Mouse (Mus musculus): ENCODE measurements around the gene Cldn1.

Cldn1 gene

DNA sequence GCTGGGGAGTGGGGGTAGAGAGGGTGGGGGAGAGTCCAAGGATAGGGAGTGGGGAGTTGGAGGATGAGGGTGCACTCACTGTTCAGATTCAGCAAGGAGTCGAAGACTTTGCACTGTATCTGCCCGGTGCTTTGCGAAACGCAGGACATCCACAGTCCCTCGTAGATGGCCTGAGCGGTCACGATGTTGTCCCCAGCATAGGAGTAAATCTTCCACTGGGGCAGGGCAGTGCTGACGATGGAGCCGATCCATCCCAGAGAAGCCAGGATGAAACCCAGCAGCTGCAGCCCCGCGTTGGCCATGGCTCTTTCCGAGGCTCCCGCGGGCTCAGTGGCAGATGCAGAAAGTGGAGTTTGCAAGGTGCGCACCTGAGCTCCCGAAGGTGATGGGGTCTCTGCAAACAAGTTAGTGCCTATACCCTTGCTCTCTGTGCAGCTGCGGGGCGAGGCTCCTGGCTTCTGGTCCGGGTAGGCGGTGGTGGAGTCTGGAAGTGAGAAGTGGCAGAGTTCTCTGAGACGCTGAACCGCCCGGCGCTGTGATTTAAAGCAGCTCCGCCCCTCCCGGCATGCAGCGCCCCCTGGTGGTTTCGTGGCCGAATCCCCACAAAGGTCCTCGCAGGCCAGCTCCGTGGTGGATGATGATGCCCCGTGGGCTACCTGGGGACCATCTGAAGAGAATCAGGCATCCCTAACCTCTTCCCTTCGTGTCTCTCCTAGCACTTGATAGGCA is at the start of gene Cldn1:
Gene Cldn1 (minus strand): TSS at position 517 of the 729 bp plus-strand sequence.
- DNase-seq: peak; percentile 18

GRCm38 (mm10) chr16:26418616-26419015 is 47.0 kb upstream of the Cldn1 start:
- no peak for DNase-seq

DNA sequence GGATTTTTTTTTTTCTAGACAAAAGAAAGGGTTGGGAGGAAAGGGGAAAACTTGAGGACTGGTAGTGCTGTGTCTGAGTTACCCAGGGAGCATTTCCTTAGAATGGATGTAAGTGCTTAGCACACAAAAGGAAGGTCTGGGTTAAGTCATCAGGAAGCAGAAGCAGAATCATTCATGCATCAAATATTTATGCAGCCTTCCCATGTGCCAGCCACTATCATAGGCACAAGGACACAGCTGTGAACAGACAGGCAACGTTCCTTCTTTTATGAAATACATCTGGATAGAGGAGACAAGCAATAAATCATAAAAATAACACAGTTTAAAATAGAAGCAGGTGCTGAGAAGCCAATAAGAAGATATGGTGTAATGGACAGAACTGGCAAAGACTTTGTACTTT is 32.4 kb upstream of the Cldn1 start:
- no peak for DNase-seq

DNA sequence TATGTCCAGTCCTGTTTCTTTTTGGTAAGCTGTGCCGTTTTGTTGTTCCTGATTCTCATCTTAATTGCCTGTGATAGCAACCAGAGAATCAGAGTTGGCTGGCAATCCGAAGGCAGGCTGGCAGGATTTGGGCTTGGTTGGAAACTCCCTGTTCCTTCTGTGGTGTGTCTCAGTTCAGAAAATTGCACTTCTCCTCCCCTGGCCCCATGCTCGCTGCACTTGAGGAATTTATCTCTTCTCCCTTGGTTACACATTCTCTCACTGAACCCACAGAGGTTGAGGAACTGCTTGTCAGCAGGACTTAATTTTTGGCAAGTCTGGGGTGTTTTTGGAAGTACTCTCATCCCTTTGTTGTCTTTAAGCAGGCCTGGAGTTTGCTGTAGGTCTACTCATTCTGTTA is 29.3 kb upstream of the Cldn1 start:
- no peak for DNase-seq

DNA sequence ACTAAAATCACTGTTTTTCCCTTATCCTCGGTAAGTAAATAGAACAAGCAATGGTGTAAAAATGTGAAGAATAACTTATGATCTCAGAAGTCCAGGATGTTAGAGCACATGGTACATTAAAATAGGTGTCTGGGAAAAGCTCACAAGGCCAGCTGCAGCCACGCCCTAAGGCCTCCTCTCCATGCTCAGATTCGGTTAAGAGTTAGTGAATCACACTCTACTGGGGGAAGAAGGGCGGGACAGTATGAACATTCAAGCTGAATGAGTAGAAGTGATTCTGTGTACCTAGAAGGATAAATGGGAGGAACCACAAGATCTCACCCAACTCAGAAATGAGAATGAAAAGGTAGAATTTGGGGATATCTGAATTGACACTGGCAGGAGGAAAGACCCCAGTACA is 28.9 kb upstream of the Cldn1 start:
- DNase-seq: no peak

GRCm38 (mm10) chr16:26390936-26391335 is 19.3 kb upstream of the Cldn1 start:
- DNase-seq: no peak

DNA sequence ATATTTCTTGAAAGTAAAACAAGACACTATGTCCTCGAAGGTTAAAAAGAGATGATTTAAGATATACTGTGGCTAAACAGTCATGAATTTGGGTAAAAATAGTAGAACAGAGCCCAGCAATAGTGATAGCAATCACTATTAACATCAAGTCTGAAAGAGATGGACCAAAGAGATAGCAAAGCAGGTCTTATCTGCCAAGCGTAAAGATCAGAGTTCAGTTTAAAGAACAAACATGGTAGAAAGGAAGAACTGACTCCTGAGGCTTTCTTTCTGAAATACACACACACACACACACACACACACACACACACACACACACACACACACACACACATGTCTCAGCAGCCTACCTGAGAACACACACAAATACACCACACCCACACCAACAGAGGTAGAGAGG is 14.5 kb upstream of the Cldn1 start:
- DNase-seq: no peak

DNA sequence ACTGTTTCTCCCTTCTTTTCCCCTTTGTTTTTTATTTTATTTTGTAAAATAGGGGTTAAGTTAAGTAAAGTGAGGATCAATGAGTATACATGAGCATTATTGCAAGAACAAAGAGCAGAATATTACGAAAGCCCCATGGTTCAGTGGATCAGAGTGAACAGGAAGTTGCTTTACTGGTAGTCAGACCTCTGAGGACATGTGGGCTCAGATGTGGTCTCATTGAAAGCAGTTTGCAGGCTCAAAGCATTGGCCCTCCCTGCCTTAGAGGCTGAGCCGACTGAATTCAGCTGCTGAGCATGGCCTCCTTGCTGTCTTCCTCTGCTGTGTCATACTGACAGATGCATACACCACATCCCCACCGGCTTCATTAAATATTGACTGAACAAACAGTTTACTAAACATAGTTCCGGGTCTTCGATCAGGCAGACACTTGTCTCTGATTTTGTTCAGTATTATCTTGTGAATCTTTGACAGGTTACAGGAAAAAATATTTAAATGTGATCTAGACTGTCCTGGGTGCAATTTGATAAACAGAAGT is 12.5 kb upstream of the Cldn1 start:
- no peak for DNase-seq

DNA sequence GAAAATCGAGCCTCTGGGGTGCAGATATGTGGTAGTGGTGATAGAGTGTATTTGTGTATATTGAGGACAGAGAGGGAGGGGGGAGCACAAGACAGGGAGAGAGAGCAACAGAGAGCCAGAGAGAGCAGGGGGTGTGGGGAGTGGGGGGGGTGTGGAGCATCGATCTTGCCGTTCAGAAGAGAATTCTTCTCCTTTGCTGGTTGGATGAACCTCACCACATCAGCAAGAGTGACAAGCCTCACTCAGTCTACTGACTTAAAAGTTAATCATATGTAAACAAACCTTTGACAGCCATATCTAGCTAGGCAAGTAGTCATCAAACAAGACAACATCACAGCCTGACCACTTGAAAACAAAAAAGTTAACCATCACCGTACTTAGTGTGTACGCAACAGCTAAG is 5.5 kb upstream of the Cldn1 start:
- no peak for DNase-seq

DNA sequence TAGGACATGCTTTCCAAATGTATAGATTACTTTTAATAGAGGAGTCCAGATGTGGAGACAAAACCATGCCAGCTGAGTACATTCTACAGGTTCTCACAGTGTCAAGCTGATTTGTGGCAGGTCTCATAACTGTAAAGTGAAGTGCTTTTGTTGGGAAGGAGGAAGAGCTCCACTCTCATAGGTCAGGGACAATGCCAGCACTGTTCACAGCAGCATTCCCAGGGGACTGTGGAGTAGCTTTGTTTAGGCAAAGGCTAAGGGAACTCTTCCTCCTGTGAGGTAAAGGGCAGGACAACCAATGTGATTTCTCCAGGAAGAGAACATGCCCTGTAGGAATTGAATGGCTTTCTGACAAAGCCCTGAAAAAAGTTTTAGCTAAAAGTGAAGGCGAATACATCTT is 1.5 kb downstream of the Cldn1 start:
- DNase-seq: no peak

DNA sequence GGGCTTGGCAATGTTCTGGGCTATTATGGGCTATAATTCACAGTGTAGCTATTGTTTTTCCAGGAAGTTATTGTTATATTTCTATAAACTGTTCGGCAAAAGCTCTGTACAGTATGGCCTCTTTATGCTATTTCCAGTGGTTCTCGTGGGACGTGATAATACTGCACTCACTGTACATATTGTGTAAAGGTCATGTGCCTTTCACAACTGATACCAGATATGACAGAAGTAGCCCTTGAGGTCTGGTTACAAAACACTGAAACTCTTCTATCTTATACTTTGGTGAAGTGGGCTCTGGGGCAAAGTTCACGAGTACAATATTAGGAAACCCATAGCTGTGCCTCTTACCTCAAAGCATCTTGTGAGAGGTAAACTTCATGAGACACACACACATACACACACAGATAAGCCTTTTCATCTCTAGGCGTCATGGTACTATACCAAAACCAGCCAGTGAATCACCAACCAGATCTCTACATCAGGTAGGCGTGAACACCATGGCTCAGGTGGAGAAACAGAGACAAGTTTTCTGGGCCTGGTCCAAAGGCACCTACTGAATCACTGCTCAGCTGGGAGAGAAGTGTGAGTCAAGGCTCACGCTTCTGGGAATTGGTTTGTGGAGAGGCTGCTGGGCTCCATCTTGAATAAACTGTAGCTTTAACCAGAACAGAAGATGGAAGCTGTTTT is 2.5 kb downstream of the Cldn1 start:
- no peak for DNase-seq

- no peak for DNase-seq
Measured at GRCm38 (mm10) chr16:26368121-26368520, 3.5 kb downstream of the Cldn1 start.

- DNase-seq: no peak
Measured at GRCm38 (mm10) chr16:26360694-26361093, 10.9 kb downstream of the Cldn1 start.

DNA sequence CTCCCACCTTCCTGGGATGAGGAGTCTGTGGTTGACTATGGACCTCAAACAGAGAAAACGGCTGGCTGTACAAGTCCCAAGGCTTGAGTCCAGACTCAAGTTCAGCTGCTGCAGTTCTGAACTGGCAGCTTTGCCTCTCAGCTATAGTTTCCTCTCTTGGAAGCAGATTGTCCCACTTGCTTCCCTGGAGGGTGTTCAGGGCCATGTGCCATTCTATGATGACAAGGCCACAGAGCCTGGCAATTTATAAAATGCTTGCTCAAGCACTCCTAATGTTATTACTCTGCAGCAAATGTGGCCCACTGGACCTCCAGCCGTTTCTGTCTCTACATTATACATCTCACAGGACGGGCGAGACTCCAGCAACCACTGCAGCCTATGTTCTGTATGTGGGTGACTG is 12.0 kb downstream of the Cldn1 start:
- no peak for DNase-seq

- no peak for DNase-seq
Measured at GRCm38 (mm10) chr16:26358898-26359297, 12.7 kb downstream of the Cldn1 start.

DNA sequence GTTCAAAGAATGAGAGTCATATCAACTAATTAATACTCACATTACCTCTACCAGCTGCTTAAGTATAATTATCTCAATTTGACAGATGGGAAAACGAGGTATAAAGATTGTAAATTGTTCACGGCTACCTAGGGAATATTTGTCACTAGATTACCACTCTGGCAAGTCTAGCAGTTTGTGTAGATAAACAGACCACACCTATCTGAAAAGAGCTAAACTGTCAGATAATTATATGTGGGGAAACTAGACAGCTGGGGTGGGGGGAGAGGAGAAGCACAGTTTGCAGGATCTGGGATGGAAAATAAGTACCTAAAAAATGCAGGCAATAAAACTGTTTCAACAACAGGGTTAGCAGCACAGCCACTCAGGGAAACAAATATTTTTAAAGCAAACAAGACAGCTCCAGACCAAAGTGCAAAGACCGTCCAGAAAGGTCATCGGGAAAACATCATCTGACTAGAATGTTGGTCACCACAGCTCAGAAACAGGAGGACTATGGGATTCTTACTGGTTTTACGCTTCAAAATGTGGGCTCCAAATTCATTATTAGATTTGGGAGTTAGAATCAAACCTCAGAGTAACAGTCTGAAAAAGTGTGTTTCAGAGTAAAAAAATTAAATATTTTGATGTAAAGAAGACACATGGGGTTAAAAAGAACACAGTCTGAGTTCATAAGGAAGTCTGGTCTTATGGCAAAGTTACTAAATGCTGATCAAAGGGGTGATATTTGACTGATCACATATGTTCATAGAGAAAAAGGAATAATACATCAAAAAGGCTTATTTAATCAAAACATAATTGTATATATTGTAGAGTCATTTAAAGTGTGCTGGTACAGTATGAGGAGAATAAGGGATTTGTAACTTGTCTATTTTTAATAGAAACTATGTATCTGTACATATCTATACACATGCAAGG is 13.5 kb downstream of the Cldn1 start:
- no peak for DNase-seq

DNA sequence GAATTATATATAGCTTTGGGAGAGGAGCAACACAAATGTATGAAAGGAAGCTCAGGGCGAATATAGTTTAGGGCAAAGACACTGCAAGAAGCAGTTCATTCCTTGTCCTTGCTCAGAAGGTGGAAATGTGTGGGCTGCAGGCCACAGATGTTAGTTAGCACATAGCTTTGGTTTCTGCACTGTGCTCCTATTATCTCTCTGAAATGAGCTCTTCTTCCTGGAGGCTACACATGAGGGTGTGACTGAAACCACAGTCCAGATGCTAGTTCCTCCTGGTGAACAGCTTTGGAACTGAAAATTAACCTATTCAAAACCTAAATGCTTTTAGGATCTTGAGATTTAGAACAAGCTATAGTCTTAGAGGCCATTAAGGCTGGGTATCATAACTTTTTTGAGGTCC is 16.1 kb downstream of the Cldn1 start:
- no peak for DNase-seq

DNA sequence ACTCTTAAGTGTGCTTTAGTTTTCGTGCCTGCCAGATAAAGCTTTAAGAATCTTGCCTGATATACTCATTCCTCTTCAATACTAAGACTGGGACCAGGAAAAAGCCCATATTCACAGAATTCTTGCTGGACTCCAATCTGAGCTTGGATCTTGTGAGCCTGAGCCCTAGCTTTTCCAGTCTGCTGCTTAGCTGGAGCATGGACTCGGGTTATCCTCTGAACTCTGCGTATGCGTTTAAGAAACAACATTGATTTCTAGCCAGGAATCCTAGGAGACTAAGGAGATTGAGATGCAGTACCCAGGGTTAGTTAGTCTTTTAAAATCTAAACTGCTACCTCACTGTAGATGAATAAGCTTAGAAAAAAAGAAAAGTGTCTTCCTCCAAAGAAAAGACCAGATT is 20.9 kb downstream of the Cldn1 start:
- DNase-seq: no peak

GRCm38 (mm10) chr16:26348809-26349208 is 22.8 kb downstream of the Cldn1 start:
- DNase-seq: no peak

DNA sequence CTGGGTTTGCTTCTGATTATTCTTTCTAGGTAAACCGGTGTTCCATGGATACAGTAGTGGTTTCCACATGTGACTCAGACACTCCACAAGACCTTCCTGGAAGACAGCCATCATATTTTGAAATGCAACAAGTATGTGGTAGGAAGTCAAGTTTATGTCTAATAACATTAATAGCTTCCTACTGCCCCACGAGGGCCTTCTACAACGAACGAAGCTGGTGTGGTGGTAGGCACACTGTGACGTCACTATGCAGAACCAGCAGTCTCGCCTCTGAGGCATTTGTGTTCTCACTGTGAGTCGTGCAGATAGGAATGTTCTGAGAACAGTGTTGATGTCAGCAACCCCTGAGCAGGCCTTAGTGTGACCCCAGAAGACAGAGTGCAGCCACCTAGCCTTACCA is 55.4 kb downstream of the Cldn1 start:
- DNase-seq: no peak

- DNase-seq: no peak
Measured at GRCm38 (mm10) chr16:26314815-26315214, 56.8 kb downstream of the Cldn1 start.

GRCm38 (mm10) chr16:26309402-26309801 is 62.2 kb downstream of the Cldn1 start:
- DNase-seq: no peak

Measured in cerebellum, adult 11-12 months (tissue).